Mouse (Mus musculus): ENCODE data around the gene Cbarp.

The Cbarp gene

DNA sequence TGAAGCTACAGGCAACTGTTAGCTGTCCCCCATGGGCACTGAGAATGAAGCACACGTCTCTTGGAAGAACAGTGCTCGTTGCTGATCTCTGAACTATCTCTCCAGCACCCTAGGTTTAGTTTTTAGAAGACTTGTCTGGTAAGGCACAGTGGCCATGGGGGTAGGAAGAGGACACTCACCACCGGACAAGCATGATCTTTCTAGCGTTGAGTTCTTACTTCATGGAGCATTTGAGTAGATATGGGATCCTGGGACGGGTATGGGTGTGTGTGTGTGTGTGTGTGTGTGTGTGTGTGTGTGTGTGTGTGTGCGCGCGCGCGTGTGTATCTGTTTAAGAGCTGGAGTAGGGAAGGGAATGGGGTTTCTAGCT, at the start of gene Cbarp:
Cbarp (minus strand) TSS at position 170 of the 370 bp plus-strand sequence.
- in situ Hi-C loops (cut with MseI, MboI): no loop called here

DNA sequence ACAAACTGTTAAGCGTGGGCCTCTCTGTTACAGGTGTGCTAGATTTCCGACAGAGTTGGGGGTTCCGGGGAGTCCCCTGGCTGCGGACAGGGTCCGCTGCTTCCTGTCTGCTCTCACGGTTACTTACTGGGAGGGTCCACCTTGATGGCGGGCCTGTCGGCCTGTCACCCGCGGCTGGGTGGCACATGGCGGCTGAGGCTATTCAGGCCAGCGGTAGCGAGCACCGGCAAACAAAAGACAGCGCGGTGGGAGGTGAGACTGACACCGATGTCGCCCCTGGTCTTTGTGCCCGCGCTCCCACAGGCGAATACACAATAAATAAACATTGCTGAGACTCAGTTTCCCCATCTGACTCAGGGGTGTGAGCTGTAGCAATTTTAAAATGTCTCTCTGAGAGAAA, 49.4 kb upstream of the Cbarp start:
- in situ Hi-C loops (cut with MseI, MboI): loop anchor here in 1 of 2 experiments (5.0 kb wide), 1 partner anchor 57 kb away; the partner anchor contains the start of gene Ndufs7

DNA sequence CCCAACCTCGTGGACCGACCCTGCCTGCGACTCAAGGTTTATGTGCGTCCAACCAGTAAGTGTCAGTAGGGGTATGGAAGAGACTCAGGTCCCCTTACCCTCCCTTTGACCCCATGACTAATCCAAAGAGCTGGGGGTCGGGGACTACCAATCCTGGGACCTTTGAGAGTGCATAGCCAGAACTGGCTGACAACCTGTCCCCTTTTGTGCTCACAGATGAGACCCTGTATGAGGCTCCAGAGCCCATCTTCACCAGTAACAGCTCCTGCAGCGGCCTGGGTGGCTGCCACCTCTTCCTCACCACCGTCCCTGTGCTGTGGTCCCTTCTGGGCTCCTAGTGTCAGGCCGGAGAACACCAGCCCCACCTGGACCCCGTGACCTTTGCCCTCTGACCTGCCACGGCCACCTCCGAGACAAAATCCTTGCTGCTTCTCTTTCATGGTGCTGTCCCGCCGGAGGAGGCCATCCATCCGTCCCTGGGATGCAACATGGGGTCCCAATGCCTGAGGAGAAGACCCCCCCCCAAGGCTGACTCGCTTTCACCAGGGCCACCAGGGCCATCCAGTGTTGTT, 47.9 kb upstream of the Cbarp start:
- in situ Hi-C loops (cut with MseI, MboI): no loop called here

DNA sequence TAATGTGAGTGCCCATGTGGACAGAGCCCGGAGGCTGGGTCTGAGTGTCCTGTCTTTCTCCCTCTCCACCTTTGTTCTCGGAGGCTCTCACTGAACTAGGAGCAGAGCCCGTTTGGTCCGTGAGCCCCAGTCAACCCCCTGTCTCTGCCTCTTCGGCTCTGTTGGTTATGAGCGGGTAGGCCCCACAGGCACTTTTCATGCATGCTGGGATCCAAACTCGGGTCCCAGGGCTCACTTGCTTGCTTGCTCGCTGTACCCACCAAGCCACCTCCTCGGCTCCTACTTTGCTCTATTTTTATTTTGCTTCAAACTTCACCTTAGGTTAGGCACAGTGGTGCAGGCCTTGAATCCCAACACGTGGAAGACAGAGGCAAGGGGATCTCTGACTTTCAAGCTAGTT, 47.1 kb upstream of the Cbarp start:
- in situ Hi-C loops (cut with MseI, MboI): no loop called here

DNA sequence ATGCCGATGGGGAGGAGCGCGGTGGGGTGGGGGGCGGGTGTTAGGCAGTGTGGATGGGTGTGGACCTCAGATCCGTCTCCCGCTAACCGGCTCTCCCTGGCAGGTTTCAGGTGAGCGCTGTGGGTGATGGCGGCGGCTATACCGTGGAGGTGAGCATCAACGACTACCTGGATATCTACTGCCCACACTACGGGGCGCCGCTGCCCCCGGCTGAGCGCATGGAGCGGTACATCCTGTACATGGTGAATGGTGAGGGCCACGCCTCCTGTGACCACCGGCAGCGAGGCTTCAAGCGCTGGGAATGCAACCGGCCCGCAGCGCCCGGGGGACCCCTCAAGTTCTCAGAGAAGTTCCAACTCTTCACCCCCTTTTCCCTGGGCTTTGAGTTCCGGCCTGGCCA, 46.0 kb upstream of the Cbarp start:
- in situ Hi-C loops (cut with MseI, MboI): no loop called here

DNA sequence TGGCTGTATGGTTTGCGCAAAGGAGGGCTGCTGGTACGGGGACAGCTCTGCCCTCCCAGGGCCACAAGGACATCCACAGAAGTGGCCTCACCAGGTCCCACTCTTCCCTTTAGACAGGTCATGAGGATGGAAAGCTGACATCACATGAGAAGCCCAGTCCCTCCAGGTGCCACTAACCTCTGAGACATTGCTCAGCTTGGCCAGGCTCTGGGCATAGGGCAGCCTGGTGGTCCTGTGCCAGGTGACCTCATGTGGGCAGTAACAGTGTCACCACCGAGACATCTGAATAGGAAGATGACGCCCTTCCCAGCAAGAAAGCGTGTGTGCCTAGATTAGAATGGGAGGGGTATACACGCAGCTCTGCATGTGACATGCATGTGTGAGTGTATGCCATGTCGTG, 41.9 kb upstream of the Cbarp start:
- in situ Hi-C loops (cut with MseI, MboI): no loop called here

DNA sequence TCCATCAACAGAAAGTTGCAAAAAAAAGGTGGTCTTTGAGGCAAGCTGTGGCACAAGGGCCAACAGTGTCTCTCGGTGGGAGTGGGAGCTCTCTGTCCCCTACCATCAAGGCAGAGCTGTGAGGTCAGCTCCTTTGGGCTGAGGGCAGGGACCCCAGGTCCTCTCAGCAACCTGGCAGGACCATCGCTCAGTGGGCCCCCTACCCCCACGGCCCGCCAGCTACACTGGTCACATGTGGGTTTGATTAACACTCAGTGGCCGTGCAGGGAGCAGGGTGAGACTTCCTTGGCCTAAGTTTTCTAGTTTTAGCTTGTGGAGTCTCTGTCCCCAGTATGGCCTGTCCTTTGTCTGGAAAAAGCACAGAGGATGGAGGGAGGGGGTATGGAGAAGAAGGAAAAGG, 40.2 kb upstream of the Cbarp start:
- in situ Hi-C loops (cut with MseI, MboI): no loop called here

DNA sequence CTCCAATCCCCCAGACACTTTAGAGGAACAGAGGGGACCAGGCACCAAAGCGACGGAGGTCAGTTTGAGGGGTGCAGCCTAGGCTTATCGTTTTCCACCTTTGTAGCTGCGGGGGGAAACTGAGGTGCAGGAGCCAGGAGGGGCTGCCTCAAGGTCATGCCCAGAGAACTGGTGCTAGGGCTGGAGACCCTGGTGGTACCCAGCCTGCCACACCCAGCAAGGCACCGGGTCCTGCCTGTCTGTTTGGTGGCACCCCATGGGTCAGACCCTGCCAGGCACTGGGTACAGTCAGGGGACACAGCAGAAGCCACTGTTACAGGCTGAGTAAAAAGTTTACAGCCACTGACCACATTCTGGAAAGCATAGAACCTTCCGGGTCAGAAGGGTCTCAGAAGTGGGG, 39.7 kb upstream of the Cbarp start:
- in situ Hi-C loops (cut with MseI, MboI): no loop called here

DNA sequence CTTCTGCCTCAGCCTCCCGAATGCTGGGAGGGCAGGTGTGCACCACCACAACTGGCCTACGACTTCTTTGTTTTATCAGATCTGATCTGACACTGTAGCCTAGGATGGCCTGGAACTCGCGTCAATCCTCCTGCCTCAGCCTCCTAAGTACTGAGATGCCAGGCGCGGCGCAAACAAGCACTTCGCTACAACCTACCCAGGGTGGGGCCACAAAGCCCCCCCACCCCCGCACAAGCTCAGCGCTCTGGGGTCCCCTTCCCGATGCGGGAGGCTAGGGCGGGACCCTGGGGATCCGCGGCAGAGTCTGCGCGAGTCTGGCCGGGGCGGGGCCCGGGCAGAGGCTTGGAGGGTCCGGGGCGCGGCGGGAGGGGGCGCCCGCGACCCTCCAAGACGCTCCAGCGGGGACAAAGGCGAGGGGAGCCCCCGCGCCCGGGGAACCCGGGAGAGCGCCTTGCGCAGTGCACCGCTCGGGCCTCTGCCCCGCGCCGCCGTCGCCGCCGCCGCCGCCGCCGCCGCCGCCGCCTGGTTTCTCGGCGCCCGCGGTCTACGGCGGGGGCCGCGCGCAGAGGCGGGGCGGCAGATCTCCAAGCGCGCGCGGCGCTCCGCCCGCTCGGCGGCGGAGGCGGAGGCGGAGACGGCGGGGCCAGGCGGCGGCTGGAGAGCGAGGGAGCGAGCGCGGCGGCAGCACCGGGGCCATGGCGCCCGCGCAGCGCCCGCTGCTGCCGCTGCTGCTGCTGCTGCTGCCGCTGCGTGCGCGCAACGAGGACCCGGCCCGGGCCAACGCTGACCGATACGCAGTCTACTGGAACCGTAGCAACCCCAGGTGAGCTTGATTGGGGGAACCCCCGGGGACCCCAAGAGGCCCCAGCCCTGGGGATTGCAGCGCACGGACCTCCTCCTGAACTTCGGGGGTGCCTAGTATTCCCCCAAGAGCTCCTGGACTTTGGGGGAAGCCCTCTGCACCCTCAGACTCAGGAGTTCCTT, 38.7 kb upstream of the Cbarp start, which contains the start of gene Efna2:
Efna2 (plus strand) TSS at position 415 of the 984 bp plus-strand sequence.
- in situ Hi-C loops (cut with MseI, MboI): loop anchor here in 1 of 2 experiments (5.0 kb wide), 1 partner anchor 68 kb away; the partner anchor contains the start of gene Ndufs7

DNA sequence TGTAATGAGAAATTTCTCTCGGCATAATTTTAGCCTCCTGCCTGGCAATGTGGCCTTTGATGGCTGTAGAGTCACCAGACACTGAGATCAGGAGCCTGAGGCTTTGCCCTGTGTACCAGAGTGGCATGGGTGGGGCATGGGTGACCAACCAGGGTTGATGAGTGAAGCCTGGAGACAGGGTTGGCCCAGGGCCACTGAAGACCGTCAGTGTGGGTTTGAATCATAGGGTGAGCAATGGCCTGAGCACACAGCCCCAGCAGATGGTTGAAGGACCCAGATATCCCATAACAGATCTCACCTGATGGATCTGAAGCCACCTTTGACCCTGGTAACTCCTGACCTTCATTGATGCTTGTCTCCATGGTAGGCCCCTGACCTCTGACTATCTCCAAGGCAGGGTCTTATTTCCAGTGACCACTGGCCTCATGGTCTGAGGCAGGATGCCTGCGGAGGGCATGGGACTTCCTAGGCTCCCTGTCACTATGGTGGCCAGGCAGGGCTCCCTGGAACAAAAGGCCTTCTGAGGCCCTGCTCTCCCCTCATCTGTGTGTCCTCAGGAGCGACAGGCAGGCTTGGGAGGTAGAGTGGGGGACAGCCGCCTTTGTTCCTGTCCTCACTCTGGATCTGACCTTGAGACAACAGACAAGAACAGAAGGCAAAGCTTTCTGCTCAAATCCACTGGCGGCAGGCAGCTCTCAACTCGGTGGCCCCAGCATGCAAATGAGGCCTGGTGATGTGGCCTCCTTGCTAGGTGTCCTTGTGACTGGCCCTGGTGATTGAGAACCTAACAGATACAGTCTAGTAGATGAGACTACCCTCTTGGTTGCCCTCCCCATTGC, 37.0 kb upstream of the Cbarp start:
- in situ Hi-C loops (cut with MseI, MboI): loop anchor here in 1 of 2 experiments (5.0 kb wide), 1 partner anchor 70 kb away; the partner anchor contains the start of gene Ndufs7

DNA sequence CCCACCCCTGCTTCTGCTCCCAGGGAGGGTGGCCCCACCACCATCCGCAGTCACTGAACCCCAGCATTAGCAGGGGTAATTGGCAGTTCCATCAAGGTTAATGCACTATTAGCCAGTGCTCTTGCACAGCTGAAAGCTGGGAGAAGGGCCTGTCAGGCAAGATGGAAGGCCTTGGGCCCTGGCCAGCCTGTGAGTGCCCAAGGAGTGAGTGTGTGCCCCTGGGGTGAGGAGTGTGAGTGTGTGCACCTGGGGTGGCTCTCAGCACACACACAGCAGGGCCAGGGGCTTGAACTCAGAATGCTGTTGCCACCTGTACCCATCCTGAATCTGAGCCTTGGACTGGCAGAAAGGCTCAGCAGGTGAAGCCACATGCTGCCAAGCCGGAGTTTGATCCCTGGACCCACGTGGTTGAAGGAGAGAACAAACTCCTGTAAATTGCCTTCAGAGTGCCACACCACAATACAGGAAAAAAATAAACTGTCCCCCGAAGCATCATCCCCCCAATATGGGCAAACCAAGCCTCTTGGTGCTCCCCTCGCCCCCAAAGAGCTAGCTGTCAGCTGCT, 35.7 kb upstream of the Cbarp start:
- in situ Hi-C loops (cut with MseI, MboI): loop anchor here in 1 of 2 experiments (5.0 kb wide), 1 partner anchor 71 kb away; the partner anchor contains the start of gene Ndufs7

DNA sequence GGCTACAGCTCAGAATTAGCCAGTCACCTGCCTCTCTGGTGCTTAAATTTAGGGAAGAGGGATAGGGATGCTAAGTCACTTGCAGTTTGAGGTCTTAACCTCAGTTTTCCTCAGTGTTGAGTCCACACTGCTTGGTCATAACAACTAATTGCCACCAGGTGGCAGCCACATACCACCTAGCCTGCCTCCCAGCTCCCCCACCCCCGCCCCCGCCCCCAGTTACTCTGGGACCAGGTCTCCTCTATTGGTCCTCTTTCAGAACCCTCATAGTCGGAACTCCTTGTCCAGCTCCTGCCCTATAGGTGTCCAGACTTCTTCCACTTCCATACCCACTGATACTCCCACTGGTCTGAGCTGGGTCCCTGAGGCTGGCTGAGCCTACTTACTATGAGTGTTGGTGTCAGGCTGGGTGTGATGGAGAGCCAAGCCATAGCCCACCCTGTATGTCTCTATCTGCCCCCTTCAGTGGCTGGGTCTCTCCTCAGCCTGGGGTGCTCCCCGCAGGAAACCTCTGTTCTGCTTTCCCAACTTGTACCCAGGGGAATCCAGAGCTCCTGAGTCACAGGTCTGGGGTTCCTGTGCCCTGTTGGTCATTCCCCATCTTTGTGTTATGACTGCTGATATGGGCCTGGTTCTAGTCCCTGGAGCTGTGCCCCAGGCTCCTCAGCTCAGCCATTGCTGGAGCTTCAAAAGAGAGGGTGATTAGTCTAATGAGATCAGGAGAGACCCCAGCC, 35.1 kb upstream of the Cbarp start:
- in situ Hi-C loops (cut with MseI, MboI): loop anchor here in 1 of 2 experiments (5.0 kb wide), 1 partner anchor 72 kb away; the partner anchor contains the start of gene Ndufs7

DNA sequence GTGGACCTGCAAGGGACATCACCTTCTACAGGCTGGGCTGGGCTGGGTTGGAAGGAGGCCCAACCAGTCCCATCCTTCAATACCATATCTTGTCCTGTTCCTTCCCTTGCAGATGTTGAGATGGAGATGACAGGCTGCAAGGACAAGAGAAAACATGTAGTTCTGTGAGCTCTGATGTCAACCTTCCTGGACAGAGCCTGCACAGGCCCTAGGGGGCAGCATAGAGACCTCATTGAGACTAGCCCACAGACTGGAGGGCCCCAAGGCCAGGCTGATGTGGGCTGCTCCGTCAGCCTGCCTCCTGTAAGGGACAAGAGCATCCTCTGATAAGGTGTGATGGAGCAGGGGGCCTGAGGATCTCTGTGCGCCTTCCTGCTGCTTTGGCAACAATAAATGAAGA, 34.1 kb upstream of the Cbarp start:
- in situ Hi-C loops (cut with MseI, MboI): loop anchor here in 1 of 2 experiments (5.0 kb wide), 1 partner anchor 73 kb away; the partner anchor contains the start of gene Ndufs7

DNA sequence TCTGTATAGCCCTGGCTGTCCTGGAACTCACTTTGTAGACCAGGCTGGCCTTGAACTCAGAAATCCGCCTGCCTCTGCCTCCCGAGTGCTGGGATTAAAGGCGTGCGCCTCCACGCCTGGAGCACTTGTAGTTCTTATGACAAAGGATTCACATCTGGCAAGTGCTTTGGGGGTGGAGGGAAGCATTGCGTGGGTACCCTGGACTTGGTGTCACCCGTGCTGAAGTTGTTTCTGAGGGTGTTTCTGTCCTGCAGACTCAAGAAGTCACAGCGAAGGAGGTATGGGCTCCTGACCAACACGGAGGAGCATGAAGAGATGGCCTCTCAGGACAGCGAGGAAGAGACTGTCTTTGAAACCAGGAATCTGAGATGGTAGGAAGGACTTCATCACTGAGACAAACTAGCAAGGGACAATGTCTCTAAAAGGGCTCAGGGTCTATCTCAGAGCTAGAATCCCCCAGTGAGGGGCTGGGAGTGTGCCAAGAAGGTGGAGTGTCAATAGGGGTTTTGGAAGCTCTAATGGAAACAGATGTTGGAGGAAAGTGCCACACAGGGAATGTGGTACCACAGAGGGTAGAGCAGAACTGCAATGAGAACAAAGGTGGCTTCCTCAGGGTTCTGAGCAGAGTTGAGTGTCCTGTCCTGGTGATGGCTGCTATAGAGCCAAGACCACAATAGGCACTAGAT, 33.5 kb upstream of the Cbarp start:
- in situ Hi-C loops (cut with MseI, MboI): no loop called here

DNA sequence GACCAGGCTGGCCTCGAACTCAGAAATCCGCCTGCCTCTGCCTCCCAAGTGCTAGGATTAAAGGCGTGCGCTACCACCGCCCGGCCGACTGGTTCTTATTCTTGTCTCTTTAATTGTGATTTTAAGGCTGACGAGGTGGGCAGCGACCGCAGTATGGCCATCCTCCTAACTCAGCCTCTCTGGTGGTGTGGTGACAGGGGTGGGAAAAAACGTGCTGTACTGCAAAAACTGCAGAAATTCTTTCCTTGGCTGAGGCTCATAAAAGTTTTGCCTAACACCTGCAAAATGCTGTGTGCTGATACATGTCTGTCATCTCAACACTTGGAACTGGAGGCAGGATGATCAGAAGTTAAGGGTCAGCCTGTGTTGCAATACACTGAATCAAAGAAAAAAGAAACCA, 32.7 kb upstream of the Cbarp start:
- in situ Hi-C loops (cut with MseI, MboI): no loop called here

DNA sequence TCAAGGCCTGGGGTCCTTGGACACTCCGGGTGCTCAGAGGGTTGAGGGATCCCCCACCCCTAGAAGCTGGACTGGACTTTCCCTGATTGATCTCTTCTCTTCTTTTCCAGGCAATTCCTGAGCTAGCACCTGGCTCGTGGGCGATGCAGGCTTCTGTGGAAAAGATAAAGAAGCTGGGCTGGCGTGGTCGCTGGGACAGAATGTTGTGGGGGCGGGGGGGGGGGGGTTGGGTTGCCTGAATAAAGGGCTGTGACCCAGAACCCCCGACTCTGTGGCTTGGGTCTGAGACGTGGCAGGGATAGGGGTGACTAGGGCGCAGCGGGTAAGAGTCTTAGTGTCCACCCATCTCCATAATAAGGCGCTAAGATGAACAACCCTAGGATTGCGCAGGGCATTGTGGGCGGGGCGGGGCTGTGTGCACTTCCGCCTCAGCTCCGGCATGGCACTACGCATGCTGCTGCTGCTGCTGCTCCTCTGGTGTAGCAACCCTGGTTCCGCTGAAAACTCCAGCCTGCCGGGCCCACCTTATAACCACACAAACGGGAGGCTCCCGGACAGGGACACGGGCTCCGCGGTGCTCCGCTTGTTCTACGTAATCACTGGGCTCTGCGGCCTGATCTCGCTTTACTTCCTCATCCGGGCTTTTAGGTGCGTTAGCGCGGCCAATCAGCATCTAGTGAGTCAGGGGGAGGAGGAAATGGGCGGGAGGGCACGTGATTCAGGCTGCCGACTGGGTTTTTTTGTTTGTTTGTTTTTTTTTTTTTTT, 32.1 kb upstream of the Cbarp start, which contains the start of gene 1600002K03Rik:
1600002K03Rik (plus strand) TSS at position 418 of the 766 bp plus-strand sequence.
- in situ Hi-C loops (cut with MseI, MboI): no loop called here

DNA sequence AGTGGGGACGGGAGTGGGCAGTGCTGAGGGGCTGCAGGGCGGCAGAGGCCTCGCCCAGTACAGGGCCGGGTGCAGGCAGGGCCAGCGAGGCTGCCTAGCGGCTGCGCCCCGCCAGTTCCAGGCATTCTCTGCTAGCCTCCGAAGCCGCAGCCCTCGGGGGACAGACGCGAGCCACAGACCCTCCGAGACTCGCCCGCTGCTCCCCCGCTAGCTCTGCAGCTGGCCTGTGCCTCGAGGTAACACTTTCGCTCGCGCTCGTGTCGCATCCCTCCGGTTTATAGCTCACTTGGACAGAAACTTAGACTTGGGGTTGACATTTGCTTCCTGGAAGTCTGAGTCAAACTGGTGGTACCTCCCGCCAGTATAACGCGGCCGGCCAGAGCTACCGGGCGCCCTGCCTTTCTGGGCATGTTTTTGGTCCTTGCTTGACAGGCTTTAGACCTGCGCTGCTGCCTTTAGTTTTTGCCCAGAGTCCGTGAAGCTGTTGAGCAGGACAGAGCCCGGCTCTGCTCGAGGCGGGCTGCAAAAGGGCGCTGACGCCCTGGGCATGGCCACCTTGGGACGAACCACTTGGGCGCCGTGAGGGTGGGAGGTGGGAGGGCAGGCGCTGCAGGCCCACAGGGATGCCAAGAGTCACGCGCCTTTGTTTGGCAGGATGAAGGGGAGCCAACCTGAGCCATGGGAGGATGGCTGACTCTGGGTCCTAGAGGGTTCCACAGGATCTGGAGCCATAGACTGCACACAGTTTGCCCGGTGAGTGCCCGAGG, 31.3 kb upstream of the Cbarp start:
- in situ Hi-C loops (cut with MseI, MboI): no loop called here

DNA sequence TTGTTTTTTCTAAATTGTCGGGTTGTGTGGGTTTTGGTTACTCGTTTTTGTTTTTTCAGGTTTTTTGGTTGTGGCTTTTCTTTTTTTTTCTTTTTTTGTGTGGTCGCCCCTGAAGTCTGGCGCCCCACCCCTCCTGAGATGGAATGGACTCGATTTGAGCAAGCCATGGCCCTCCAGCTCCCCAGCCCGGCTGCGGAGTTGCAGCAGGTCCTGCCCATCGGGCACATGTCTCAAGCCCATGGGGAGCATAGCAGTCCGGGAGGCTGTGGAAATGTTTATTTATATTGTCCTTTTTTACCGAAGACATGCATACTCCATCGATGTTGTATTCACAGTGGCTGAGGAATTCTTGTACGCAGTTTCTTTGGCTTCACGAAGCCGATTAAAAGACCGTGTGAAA, 30.6 kb upstream of the Cbarp start:
- in situ Hi-C loops (cut with MseI, MboI): no loop called here

All from mouse trophoblast stem cell (cell line).